ENCODE assay signal across 9 mouse cellular contexts in genomic region chr4:152159285-152159678, GRCm38 (mm10). TPM values are rescaled to one million over a fixed set of nuclear protein-coding genes. Genes with fewer than 3 reads are reported as not detected.
DNase-seq lines count a peak whose midpoint lies in the region; ATAC-seq and TF ChIP-seq lines count a peak whose summit lies in the region.
"Had no signal": no experiment of that assay in that cellular context is flagged by ENCODE, and none has a peak within 500 bp of the region (broad histone marks: within the 10 kb centered on the region; RNA-seq: fewer than 3 reads in every experiment).

No protein-coding gene starts in this region.

- peaks cover 10% of the 10 kb centered on the region; the same call in 1 of the 2 replicates for H3K4me1 ChIP-seq in kidney, embryonic 14.5 days (ENCODE audit: control insufficient read depth, insufficient read depth, low read length)
- peaks cover 23% of the 10 kb centered on the region for H3K4me1 ChIP-seq in embryonic facial prominence, embryonic 10.5 days
- H3K4me1 ChIP-seq in intestine, postnatal 0 days (replicated peaks; ENCODE audit: control insufficient read depth, insufficient read depth, low read length), result peaks cover 12% of the 10 kb centered on the region
- peaks cover 13% of the 10 kb centered on the region for H3K4me1 ChIP-seq in midbrain, embryonic 16.5 days (ENCODE audit: control insufficient read depth, insufficient read depth, low read length)

- peak overlapping the region; percentile 18 for H3K4me2 ChIP-seq in kidney, embryonic 14.5 days (replicated peaks; ENCODE audit: low read depth, low read length)
- peak overlapping the region; percentile 71 for H3K4me2 ChIP-seq in intestine, postnatal 0 days (replicated peaks; ENCODE audit: low read depth)
- peak overlapping the region; percentile 2; the same call in 1 of the 2 replicates for H3K4me2 ChIP-seq in midbrain, embryonic 16.5 days (ENCODE audit: low read length)

- H3K27me3 ChIP-seq in kidney, embryonic 14.5 days (ENCODE audit: control insufficient read depth, insufficient read depth, low read length), result peaks cover 59% of the 10 kb centered on the region
- H3K27me3 ChIP-seq in embryonic facial prominence, embryonic 10.5 days (replicated peaks; ENCODE audit: low read depth, poor library complexity, severe bottlenecking), result peaks cover 94% of the 10 kb centered on the region
- peaks cover 24% of the 10 kb centered on the region for H3K27me3 ChIP-seq in intestine, postnatal 0 days (replicated peaks; ENCODE audit: control insufficient read depth, insufficient read depth, low read length)
- peaks cover 57% of the 10 kb centered on the region for H3K27me3 ChIP-seq in midbrain, embryonic 16.5 days (ENCODE audit: control insufficient read depth, insufficient read depth, low read depth, low read length)

- TF ChIP-seq CTCF in intestine, postnatal 0 days (IDR thresholded peaks at IDR 0.05; ENCODE audit: low read depth), result no peak

- H3K4me3 ChIP-seq in kidney, embryonic 14.5 days (ENCODE audit: low read length), result peak overlapping the region; percentile 14; the same call in 1 of the 2 replicates
- peak overlapping the region; percentile 26 for H3K4me3 ChIP-seq in embryonic facial prominence, embryonic 10.5 days
- H3K4me3 ChIP-seq in intestine, postnatal 0 days (ENCODE audit: low read depth, low read length), result peak overlapping the region; percentile 37
- peak overlapping the region; percentile 12; the same call in 1 of the 2 replicates for H3K4me3 ChIP-seq in midbrain, embryonic 16.5 days (ENCODE audit: low read depth, low read length)

- 1% methylated on average over 19 of the region's 19 CpGs for WGBS in kidney, embryonic 14.5 days
- under 1% methylated on average over 19 of the region's 19 CpGs for WGBS in embryonic facial prominence, embryonic 10.5 days
- 2% methylated on average over 19 of the region's 19 CpGs for WGBS in intestine, postnatal 0 days
- WGBS in midbrain, embryonic 16.5 days, result under 1% methylated on average over 19 of the region's 19 CpGs

- no peak overlapping the region for H3K9ac ChIP-seq in kidney, embryonic 14.5 days (ENCODE audit: low read depth, low read length)
- H3K9ac ChIP-seq in intestine, postnatal 0 days (ENCODE audit: low read depth, low read length), result no peak overlapping the region
- no peak overlapping the region for H3K9ac ChIP-seq in midbrain, embryonic 16.5 days (ENCODE audit: low read depth, low read length)

- no peaks in the 10 kb centered on the region for H3K36me3 ChIP-seq in kidney, embryonic 14.5 days (ENCODE audit: control insufficient read depth, insufficient read depth, low read length)
- H3K36me3 ChIP-seq in embryonic facial prominence, embryonic 10.5 days (replicated peaks), result no peaks in the 10 kb centered on the region
- H3K36me3 ChIP-seq in intestine, postnatal 0 days (ENCODE audit: control insufficient read depth, insufficient read depth), result no peaks in the 10 kb centered on the region
- H3K36me3 ChIP-seq in midbrain, embryonic 16.5 days (ENCODE audit: control insufficient read depth, insufficient read depth, low read length), result no peaks in the 10 kb centered on the region

- no peak; the same call in 1 of the 2 replicates for ATAC-seq in kidney, embryonic 14.5 days (ENCODE audit: low FRiP score, low TSS enrichment)
- 0 out of 2 replicates have a peak, but pooled peaks have one; percentile 6 for ATAC-seq in intestine, postnatal 0 days
- no peak for ATAC-seq in midbrain, embryonic 16.5 days

- H3K27ac ChIP-seq in kidney, embryonic 14.5 days (ENCODE audit: low read depth, low read length), result no peak overlapping the region
- H3K27ac ChIP-seq in embryonic facial prominence, embryonic 10.5 days (replicated peaks), result no peak overlapping the region
- H3K27ac ChIP-seq in intestine, postnatal 0 days (ENCODE audit: low read depth, low read length), result peak overlapping the region; percentile 75; the same call in 1 of the 2 replicates
- no peak overlapping the region for H3K27ac ChIP-seq in midbrain, embryonic 16.5 days (ENCODE audit: low read length)
- H3K27ac ChIP-seq: macrophage had no signal

- H3K9me3 ChIP-seq in kidney, embryonic 14.5 days (ENCODE audit: control insufficient read depth, low read length), result no peaks in the 10 kb centered on the region
- H3K9me3 ChIP-seq in embryonic facial prominence, embryonic 10.5 days, result no peaks in the 10 kb centered on the region
- no peaks in the 10 kb centered on the region for H3K9me3 ChIP-seq in intestine, postnatal 0 days (ENCODE audit: control insufficient read depth)
- no peaks in the 10 kb centered on the region for H3K9me3 ChIP-seq in midbrain, embryonic 16.5 days (replicated peaks; ENCODE audit: control insufficient read depth, low read length, poor library complexity, severe bottlenecking)

- DNase-seq in kidney, adult 18-20 months, result no peak
- no peak for DNase-seq in embryonic facial prominence, embryonic 10.5 days (ENCODE audit: low spot score)
- DNase-seq in cerebellum, postnatal 36 days, result no peak
- no peak for DNase-seq in thymus, postnatal 0 days (ENCODE audit: low spot score)
- no peak for DNase-seq in cerebellum, adult 8-10 months

RNA-seq across cellular contexts. Expression of gene Hes2, which starts 0.6 kb away (rescaled TPM):
- not detected in 2 replicates for polyA plus RNA-seq in kidney, embryonic 14.5 days (2014; fragmentation: Nextera tagmentation; extraction: Ambion mirVana)
- 0.11 and 1.0 TPM in 2 replicates for polyA plus RNA-seq in embryonic facial prominence, embryonic 10.5 days (2016; fragmentation: Nextera tagmentation; extraction: Ambion mirVana)
- 8.6 and 11.2 TPM in 2 replicates for polyA plus RNA-seq in intestine, postnatal 0 days (2015; fragmentation: Nextera tagmentation; extraction: Ambion mirVana)
- polyA plus RNA-seq in midbrain, embryonic 16.5 days (2015; fragmentation: Nextera tagmentation; extraction: Ambion mirVana), result not detected in 2 replicates
- 0.21 TPM in 1 of 2 replicates, not detected in the other for polyA plus RNA-seq in thymus, postnatal 0 days (2015; fragmentation: Nextera tagmentation; extraction: Ambion mirVana)

RNA-seq across cellular contexts. Expression of gene Espn, which starts 7.1 kb away (rescaled TPM):
- 36.1 and 36.3 TPM in 2 replicates for polyA plus RNA-seq in kidney, embryonic 14.5 days (2014; fragmentation: Nextera tagmentation; extraction: Ambion mirVana)
- 7.5 and 10.3 TPM in 2 replicates for polyA plus RNA-seq in embryonic facial prominence, embryonic 10.5 days (2016; fragmentation: Nextera tagmentation; extraction: Ambion mirVana)
- 260 and 264 TPM in 2 replicates for polyA plus RNA-seq in intestine, postnatal 0 days (2015; fragmentation: Nextera tagmentation; extraction: Ambion mirVana)
- 0.14 and 0.25 TPM in 2 replicates for polyA plus RNA-seq in midbrain, embryonic 16.5 days (2015; fragmentation: Nextera tagmentation; extraction: Ambion mirVana)
- 3.2 and 3.6 TPM in 2 replicates for polyA plus RNA-seq in thymus, postnatal 0 days (2015; fragmentation: Nextera tagmentation; extraction: Ambion mirVana)

RNA-seq across cellular contexts. Expression of gene Acot7, which starts 18.7 kb away (rescaled TPM):
- polyA plus RNA-seq in kidney, embryonic 14.5 days (2014; fragmentation: Nextera tagmentation; extraction: Ambion mirVana), result 46.6 and 64.4 TPM in 2 replicates
- polyA plus RNA-seq in embryonic facial prominence, embryonic 10.5 days (2016; fragmentation: Nextera tagmentation; extraction: Ambion mirVana), result 51.8 and 55.5 TPM in 2 replicates
- polyA plus RNA-seq in intestine, postnatal 0 days (2015; fragmentation: Nextera tagmentation; extraction: Ambion mirVana), result 24.1 and 28.7 TPM in 2 replicates
- 437 and 480 TPM in 2 replicates for polyA plus RNA-seq in midbrain, embryonic 16.5 days (2015; fragmentation: Nextera tagmentation; extraction: Ambion mirVana)
- 65.1 and 98.8 TPM in 2 replicates for polyA plus RNA-seq in thymus, postnatal 0 days (2015; fragmentation: Nextera tagmentation; extraction: Ambion mirVana)

RNA-seq across cellular contexts. Expression of gene Tnfrsf25, which starts 43.5 kb away (rescaled TPM):
- polyA plus RNA-seq in kidney, embryonic 14.5 days (2014; fragmentation: Nextera tagmentation; extraction: Ambion mirVana), result 0.57 and 1.9 TPM in 2 replicates
- polyA plus RNA-seq in embryonic facial prominence, embryonic 10.5 days (2016; fragmentation: Nextera tagmentation; extraction: Ambion mirVana), result 1.0 and 1.3 TPM in 2 replicates
- 0.82 and 1.2 TPM in 2 replicates for polyA plus RNA-seq in intestine, postnatal 0 days (2015; fragmentation: Nextera tagmentation; extraction: Ambion mirVana)
- polyA plus RNA-seq in midbrain, embryonic 16.5 days (2015; fragmentation: Nextera tagmentation; extraction: Ambion mirVana), result 0.37 and 0.83 TPM in 2 replicates
- polyA plus RNA-seq in thymus, postnatal 0 days (2015; fragmentation: Nextera tagmentation; extraction: Ambion mirVana), result 37.7 and 44.1 TPM in 2 replicates

Comparison
In these comparisons a context has a peak if more than half of its experiments do, and no peak if none do; other contexts are left out.
1. H3K4me2 ChIP-seq: peak in every context shown above with its lines; median percentile 71 in intestine, postnatal 0 days; 18 in kidney, embryonic 14.5 days; 2 in midbrain, embryonic 16.5 days.